Mouse (Mus musculus) c-Kit-positive CD71-positive TER-119-positive erythroid progenitor cells, embryonic 14.5 days (primary cell): ENCODE results near the gene Tspan13.
A peak's percentile ranks its signal among the peaks of the same experiment; 100 is the strongest.

Source experiments
- DNase-seq: peaks from one replicate; pipeline ENCODE4 v3.0.0-alpha.2; 2013; ENCODE audit warnings: low spot score

Gene Tspan13

DNA sequence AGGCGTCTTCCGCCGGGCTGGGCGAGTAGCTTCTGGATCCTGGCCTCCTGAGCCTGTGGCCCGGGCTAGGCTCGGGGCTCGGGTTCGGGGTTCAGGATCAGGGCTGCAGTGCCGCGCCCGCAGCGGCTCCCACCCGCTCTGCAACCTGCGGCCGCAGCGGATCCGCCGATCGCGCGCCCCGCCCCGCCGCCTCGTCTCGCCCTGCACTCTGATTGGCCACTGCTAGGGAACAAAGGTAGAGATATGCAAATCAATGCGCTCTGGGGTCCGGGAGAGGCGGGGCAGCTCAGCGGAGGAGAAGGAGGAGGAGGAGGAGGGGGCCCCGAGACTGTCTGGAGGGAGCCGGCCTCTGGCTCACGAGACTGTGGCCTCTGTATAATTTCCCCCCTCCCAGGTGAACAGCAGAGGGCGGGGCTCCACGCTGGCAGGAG lies at the start of gene Tspan13:
Tspan13 (minus strand) TSS at position 153 of the 431 bp plus-strand sequence.
- peak; percentile 78 for DNase-seq

DNA sequence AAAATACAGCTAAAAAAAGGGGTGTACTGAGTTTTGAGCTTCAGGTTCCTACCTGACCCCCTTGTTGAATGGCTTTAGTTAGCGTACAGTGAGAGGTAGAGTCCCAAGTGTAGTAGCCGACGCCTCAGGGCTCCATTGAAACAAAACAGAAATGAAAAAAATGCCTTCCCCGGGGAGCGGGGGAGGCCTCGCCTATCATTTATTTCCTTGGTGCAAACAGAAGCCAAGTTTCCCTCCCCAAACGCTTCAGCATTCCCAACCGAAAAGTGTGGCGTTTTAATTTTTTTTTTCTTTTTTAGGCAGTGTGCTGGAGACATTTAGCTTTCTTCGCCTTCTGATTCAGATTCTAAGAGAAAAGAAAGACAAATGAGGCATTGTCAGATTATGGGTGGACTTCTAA lies 49.7 kb upstream of the Tspan13 start:
- DNase-seq = no peak

DNA sequence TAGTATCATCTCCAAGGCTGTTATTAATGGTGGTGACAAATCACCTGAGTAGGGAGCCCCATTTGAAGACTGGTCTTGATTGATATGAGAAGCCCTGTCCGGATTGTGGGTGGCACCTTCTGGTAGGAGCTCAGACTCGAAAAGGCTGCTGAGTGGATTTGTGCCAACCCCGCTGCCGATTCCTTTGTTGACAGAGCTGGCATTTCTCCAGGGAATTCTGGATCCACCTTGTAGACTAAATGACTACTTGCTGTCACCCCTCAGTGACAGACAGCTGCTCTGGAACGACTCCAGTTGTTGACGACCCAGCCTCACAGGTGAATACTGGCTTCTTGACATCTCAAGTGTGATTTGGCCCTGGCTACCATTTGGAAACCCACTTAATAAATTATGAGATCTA lies 46.9 kb upstream of the Tspan13 start:
- DNase-seq = no peak

DNA sequence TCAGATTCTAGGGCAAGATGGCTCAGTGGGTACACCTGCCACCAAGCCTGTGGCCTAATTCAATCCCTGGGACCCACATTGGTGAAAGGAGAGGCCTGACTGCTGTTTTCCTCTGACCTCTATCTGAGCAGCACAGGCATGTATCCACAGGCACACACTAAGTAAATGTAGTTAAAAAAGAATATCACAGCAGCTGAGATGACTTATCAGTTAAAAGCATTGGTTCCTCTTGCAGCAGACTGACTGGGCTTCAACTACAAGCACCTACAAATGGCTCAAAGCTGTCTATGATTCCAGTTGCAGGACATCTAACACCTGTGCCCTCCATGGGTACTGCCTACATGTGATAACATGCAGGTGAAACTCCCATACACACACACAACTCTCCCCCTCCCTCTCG lies 46.5 kb upstream of the Tspan13 start:
- DNase-seq = no peak

DNA sequence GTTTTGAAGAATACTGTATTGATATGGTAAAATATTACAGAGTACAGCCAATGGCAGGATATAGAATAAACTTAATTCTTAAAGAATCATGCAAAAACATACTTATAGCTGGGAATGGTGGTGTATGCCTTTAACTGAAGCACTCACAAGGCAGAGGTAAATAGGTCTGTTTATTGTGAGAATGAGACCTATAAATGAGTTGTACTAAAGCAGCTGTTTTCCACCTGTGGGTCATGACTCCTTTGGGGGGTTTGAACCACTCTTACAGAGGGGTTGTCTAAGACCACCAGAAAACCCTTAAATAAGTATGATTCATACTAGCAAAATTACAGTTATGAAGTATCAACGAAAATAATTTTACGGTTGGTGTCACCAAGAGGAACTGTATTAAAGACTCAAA lies 43.1 kb upstream of the Tspan13 start:
- no peak for DNase-seq

DNA sequence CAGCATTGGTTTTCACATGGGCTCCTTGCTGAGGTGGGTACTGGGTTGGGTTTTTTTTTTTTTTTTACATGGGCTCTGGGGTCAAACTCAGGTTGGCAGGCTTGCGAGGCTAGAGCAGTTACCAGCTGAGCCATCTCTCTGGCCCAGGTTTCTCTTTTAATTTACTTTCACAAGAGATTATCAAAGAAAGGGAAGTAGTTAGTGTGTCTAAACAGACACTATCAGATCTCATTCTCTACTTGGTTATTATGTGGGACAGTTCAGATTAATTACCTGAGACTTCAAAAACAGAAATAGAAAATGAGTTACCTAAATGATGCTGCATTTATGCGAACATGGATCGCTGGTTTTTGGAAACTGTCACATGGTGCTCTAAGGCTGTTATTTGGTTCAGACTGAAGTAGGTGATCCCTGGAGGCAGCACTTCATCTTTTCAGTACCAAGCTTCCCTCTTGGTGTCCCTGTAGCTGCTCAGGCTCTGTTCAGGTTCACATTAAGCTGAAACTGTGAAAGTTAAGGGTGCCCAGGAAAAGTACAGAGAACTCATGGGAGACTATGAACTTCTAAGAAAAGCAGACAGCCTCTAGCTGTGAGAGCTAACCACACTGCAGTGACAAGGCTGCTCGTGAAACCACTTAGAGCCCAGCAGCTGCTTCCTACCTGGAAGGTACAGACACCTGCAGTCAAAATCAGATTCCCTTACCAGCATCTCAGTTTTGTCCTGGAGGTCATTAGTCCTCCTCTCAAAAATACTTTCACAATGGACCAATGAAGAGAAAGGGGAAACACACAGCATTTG lies 36.0 kb upstream of the Tspan13 start:
- no peak for DNase-seq

DNA sequence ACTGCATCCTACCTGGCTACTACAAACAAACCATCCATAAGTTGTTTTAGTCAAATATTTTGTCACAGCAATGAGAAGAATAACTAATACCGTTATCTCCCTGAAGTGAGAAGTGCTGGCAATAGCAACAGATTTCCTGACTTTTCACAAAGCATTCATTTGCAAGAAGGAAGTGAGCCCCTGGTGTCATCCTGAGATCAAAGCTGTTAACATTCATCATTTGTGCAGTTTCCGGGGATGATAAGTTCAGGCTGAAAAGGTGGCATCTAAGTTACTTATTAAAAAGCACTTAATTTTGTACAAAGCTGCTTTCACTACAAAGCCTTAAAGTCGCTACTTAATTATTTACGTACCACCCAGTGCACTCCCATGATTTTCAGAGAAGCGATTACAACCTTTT lies 30.6 kb upstream of the Tspan13 start:
- DNase-seq = no peak

DNA sequence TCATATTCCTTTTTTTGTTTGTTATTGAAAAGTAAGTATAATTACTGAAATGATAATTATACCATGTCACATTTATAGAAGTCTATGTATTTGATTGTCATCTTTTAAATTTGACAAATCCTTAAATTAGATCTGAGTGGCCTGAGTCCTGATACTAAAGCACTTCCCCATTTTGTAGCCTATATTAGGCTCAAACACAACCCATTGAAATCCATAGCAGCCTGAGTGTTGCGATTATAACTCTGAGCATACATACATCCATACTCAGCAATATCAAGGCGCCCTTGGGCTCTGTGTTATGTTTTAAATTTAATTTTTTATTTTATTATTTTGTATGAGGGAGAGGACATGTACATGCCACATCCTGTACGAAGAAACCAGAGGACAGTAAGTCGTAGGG lies 27.9 kb upstream of the Tspan13 start:
- DNase-seq = no peak

DNA sequence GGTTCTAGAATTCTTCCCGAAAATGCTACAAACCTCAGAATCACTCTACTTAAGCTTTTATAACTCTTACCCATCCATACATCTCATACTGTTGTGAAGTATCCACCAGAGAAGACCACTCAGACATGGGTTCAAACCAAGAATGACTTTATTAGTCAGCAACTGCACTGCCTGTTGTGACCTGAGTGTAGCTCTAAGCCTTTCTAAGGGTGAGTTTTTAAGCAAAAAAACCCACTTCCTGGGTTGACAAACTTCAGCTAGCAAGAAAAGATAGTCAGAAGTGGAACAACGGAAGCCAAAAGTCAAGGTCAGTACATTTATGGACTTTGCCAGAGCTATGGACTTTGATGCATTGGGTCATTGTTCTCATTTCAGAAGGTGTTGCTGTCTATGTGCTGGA lies 25.2 kb upstream of the Tspan13 start:
- no peak for DNase-seq

DNA sequence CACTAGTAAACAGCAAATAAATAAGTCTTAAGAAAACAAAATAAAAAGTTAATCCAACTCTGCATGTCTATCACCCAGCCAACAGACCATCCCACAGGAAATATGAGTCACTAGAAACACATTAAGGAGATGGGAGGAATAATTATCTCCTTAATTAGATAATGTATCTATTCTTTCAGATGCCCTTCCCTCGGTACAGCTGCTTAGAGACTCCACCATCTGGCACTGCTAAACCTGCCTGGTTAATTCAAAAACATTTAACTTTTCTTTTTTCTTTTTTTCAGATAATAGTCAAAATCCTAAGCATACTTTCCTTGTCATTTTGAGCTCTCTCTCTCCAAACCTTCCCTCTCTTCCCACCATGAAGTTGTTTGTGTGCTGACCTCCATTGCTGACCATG lies 23.6 kb upstream of the Tspan13 start:
- no peak for DNase-seq

DNA sequence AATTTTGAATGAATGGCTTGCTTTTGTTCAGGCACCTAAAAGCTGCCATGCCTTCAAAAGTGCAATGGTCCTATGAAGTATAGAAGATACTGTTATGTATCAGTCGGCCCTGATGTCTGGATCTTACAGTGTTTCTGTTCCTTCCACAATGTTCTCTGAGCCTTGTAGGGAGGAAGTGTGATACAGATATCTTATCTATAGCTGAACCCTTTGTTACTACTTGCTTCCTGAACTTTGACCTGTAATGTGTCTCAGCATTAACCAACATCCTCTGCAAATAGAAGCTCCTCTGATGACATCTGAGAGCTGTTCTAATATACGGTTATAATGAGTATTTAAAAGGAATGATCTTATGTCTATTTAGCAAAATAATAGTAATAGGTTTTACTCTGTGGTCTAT lies 15.4 kb upstream of the Tspan13 start:
- no peak for DNase-seq

DNA sequence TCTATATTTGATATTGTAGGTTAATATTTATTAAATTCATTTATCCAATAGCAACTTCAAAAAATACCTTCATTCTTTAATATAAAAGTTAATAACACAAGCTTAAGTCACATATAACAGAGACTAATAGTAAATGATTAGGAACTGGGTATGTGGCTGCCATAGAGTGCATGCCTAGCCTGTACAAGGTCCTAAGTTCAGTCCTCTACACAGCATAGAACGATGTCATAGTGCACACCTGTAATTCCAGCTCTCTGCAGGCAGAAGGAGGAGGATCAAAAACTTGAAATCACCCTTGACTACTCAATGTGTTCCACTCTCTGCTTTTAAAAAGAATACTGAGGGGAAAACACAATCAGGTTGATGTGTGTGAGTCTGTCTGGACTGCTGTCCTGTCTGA lies 8.0 kb upstream of the Tspan13 start:
- DNase-seq = no peak

DNA sequence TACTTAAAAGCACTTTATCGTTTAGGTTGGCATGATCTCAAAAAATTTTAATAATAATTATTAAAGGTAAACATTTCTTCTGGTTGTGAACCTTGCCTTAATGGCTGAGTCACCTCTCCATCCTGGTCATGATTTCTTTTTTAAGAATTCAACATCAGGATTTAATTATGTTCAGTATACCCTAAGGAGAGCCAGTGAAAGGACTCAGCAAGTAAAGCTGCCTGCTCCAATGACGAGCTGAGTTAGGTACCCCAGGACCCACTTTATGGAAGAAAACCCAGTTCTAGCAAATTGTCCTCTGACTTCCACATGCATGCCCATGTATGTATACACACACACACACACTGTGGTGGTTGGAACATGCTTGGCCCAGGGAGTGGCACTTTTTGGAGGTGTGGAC lies 5.3 kb upstream of the Tspan13 start:
- no peak for DNase-seq

DNA sequence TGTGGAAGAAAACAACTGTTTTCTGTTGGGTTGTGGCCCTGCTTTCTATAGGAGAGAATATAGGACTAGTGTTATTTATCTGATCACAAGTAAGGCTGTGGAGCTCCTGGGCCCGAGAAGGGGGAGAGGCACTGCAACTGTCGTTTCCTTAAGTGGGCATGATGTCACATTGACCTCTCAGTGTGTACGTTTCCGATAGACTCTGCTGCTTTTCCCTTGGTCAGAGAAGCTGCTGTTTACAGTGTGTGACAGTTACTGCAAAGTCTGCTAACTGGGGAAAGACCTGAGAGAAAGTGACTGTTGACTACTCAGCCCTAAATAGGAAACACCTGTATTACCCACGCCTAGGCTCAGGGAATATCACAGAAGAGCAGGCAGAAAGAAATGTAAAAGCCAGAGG lies 3.9 kb upstream of the Tspan13 start:
- no peak for DNase-seq

DNA sequence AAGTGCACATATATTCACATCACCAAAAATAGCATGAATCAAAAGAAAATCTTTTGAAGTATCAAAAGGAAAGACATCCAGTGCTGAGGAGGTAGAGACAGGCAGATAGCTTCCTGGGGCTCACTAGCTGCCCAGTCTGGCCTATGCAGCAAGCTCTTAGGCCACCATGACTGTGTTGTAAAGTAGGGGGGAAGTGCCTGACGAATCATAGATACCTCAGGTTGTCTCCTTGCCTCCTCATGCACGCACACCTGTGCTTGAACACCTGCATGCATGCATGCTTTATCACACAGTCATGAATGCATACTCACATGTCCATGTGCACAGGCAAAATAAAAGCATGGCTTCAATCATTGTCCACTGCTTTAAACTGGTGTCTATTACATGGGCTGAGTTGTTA lies 2.4 kb upstream of the Tspan13 start:
- no peak for DNase-seq

DNA sequence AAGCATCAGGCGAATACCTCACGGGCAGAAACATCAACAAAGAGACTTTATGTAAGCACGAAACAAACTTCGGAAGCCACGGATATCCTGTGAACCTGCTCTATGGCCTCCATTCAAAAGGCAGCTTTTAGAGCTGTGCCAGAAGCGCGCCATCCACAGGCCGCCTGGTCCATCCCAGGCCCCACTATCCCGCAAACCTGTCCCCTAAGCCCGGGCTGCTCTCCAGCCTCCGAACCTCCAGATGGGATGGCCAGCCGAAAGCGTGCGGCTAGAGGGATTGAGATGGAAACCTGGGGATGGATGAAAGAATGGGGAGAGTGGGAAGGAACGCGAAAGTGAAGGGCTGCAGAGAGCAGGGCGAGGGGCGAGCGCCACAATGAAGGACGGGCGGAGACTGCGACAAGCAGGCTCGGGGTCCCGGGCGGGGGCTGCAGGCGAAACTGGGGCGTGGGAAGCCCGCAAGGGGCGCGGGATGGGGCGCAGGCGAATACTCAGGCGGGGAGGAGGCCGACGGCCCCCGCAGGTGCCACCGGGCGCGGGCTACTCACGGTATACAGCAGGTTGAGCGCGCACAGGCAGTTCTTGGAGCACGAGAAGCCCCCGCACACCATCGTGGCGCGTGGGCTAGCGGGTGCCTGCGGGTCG lies 475 bp downstream of the Tspan13 start:
- peak; percentile 26 for DNase-seq

DNA sequence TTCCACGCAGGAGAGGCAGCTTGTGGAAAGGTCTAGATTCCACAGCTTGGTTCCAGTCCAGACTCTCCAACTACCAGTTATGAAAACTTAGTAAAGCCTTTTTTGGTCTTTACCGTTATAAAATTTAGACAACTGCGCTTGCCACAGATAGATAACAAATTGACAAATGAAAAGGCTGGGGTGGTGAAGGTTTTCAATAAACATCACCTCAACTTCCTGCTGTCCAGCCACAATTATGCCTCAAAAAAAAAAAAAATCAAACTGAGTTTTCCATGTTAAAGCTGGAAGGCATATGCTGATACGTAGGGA lies 1.1 kb downstream of the Tspan13 start:
- no peak for DNase-seq

DNA sequence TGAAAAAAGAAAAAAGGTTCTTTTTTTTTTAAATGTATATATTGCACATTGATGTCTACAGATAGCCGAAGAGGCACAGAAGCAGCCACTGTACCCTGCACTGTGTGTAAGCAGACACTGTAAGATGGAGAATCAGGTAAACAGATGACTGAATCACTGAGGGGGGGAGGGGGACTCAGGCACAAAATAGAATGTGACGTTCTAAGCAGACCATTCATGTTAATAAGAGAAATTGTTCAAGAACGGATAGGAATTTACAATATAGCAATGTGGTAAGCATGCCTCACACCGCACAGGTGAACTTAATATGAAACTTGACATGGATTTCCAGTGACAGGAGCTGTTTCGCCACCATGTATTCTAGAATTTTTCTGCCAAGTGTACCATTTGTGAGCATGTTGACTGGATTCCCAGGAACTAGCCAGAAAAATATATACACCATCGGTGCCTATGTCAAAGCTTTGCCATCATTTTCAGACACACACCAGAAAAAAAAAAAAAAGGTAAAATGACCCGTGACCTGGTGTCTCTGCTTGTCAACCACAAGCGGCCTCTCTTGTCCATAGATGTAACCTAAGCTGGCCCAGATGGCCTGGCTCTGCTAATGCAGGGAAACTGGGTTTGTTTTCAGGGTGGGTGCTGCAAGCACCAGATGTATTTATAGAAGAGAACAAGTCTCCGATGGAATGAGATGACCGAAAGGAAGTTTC lies 1.6 kb downstream of the Tspan13 start:
- DNase-seq = peak; percentile 20

DNA sequence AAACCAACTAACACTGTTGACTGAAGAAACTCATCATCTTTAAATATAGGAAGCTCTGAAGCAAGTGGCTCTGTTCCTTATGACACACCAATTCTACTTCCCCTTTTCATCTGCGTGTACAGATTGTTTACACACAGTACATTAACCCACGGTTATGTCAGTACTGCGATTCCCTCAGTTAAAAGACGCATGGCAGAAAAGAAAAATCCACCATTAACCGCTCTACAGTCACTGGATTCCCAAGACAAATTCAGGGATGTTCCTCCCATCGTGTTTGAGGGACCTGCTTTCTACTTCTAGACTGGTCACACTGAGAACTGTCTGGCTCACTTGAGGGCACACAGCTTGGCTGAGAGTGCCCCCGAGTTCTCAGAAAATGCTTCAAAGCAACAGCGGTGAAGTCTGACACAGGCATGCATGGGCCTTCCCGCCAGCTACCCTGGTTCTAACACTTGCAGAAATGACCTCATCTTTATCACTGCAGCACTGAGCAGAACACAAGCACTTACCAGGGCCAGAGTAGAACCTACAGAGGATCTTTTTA lies 2.7 kb downstream of the Tspan13 start:
- peak; percentile 13 for DNase-seq

DNA sequence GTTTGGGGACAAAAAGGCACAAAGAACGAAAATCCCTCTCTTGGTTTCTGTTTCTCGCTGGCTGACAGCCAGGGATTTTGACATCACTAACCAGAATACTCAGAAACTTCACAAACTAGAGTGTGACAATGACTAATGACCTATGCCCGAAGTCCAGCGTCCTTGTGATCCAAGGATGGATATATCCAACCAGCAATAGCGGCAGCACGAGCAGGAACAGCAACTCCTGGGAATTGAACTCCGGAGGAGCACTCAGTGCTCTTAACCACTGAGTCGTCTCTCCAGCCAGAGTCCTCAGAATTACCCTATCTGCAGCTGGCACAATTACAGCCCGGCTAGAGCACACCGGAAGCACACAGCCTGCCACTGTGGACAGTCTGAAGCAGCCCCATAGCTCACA lies 5.5 kb downstream of the Tspan13 start:
- no peak for DNase-seq

DNA sequence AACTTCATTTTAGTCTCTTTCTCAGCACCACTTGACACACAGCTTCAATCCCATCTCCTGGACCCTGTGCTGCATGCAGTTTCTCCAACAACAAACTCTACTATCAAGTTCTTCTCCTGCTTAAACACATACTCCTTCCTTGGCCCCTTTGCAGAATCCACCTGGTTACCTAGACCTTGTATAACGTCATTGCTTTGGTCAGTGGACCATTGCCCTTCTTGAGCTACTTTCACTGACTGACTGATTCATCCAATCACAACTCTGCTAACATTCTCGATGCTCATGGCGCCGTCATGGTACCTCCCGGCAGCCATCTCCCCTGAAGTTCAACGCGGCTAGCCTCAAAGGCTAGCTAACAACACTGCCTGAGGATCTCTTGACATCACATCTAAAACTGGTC lies 6.2 kb downstream of the Tspan13 start:
- DNase-seq = no peak

DNA sequence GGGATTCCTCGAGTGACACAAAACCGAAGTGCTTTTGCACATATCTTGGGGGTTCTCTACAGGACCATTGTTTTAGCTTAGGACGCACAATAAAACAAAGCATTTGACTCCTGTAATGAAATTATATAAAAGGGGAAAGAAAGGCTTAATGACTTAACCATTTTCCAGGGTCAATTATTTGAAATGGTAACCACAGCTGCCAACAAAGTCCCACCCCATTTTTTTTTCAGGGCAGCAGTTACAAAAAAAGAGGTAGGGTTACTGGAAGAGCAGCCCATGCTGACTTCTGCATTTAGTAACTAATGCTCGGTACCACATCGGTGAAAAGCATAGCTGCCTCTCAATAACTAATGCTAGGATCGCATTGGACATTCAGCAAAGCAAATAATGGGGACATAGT lies 6.8 kb downstream of the Tspan13 start:
- no peak for DNase-seq

DNA sequence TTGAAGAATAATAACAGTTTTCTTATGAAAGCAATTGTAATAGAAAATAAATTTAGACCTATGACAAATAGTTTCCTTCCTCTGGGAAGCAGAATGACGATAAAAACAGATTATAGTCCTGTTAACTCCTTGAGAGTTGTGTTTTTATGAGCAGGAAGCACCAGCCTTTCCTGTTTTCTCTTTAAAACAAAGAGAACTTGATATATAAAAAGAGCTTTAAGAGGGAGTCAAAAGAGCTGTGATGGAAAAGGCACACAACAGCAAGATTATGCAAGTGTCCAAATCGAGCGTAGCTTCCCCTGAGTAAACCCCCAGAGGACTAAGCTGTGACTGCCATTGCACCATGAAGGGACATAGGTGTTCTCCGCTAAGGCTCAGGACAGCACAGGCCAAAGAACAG lies 9.9 kb downstream of the Tspan13 start:
- no peak for DNase-seq
